Mouse (Mus musculus) CD4-positive, CD25-positive, alpha-beta regulatory T cell, adult 4 months (primary cell): ENCODE data around the gene Zmpste24. TPM values are rescaled to one million over a fixed set of nuclear protein-coding genes. Genes with fewer than 3 reads are reported as not detected.
A peak's percentile ranks its signal among the peaks of the same experiment; 100 is the strongest.
"Not testable (repeated sequence)": the region's sequence is repeated elsewhere in the genome, so short reads cannot be mapped to it uniquely, and the experiment has no call there.

ENCODE experiments used
- ATAC-seq: one replicate; pipeline ENCODE4 v1.8.0; 2017
- polyA plus RNA-seq, 2 experiments: library from polyadenylated mRNA; unstranded; fragments of 100-300 nt; shearing (Covaris generic); gene quantifications; one replicate each; pipeline ENCODE4 v1.2.1; 2017

Zmpste24 gene
- polyA plus RNA-seq: 10 to 100 TPM; 42.8 to 56.3 TPM

GRCm38 (mm10) chr4:121097650-121098378 is at the start of gene Zmpste24:
Gene Zmpste24 (minus strand): TSS chr4:121098241.
- peak; percentile 85 for ATAC-seq

GRCm38 (mm10) chr4:121109126-121109525 is 11.1 kb upstream of the Zmpste24 start, which contains the start of gene Tmco2:
Gene Tmco2 (minus strand): TSS chr4:121109226.
- no peak for ATAC-seq

- ATAC-seq: no peak
Measured at GRCm38 (mm10) chr4:121103304-121103703, 5.3 kb upstream of the Zmpste24 start.

DNA sequence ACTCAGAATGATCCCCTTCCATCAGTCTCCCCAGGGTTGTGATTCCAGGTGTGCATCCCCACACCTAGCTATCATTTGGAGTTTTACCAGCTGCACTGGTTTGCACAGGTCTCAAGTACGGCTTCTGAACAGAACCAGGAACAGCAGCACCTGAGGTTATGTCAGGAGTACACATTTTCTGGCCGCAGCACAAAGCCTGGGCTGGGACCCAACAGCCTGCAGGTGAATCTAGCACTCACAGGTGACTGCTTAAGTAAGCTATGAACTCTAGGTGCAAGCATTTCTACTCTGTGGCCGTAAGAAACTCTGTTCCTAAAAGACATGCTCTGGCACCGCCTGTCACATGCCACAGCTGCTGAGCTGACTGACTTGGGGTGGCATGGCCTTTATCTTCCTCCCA is 7.8 kb downstream of the Zmpste24 start:
- ATAC-seq: no peak

GRCm38 (mm10) chr4:121088696-121089095 is 9.3 kb downstream of the Zmpste24 start:
- ATAC-seq: no peak

DNA sequence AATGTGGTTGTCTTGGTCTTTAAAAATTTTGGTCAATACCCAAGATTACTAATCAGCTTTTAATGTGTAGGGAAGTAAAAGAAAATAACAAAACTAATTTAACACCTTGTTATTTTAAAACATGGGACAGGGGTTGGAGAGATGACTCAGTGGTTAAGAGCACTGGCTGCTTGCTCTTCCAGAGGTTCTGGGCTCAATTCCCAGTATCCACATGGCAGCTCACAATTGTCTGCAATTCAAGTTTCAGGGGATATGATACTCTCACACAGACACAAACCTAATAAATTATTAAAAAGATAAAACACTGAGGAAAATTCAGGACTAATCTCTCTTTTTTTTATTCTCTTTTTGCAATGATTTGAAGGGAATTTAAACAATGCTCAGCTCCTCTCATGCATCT is 13.5 kb downstream of the Zmpste24 start:
- no peak for ATAC-seq

GRCm38 (mm10) chr4:121080395-121080794 is 17.6 kb downstream of the Zmpste24 start:
- no peak for ATAC-seq

- no peak for ATAC-seq
Measured at GRCm38 (mm10) chr4:121077915-121078646, 20.0 kb downstream of the Zmpste24 start.

DNA sequence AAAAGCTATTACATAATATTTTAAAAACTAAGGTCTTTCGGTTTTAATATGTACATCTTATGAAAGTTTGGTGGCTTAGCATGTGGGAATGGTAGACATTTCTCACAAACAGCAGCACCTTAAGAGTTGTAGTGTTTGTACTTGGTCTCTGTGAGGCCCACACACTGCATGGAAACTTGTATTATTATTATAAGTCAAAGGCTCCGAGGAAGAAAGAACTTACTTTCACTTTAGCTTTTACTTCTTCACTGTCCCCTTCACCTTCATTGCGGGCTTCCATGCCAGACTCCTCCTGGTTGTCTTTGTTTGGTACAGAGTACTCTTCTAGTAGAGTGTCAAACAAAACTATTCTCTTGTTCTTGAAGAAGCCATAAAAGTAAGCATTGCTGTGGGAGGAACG is 23.8 kb downstream of the Zmpste24 start:
- peak; percentile 72 for ATAC-seq

DNA sequence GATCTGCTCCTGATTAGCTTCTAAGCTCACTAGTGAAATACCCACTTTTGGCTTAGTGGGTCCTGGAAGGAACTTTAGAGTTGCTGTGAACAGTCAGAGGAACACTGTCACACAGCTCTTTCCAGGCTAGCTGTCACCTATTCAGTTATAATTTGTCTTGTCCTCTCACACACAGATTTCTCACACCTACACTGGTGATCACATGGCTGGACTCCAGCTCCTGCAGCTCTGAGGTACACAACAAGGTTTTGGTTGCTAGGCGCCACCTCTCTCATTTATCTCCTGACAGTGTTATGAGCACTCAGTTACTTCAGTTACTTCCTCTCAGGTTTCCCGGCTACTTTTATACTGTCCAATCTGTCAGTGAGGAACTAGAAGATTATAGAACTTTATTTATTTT is 32.7 kb downstream of the Zmpste24 start:
- ATAC-seq: no peak

- ATAC-seq: not testable (repeated sequence)
Measured at GRCm38 (mm10) chr4:121059218-121059617, 38.8 kb downstream of the Zmpste24 start.

- no peak for ATAC-seq
Measured at GRCm38 (mm10) chr4:121057032-121057431, 41.0 kb downstream of the Zmpste24 start.

DNA sequence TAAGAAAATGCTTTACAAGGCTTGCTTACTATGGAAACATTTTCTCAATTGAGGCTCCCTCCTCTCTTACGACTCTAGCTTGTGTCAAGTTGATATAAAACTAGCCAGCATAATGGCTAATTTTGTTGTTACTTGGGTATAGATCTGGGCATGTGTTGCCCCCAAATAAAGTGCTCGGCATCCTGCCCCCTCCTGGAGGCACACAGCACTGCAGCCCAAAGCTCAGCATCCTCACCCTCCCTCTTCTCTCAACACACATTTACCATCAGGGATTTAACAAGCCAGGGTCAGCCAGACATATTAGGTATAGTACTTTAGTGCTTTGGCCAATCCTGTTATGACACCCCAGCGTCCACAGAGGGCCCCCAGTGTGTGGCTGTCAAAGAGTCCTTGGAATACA is 41.7 kb downstream of the Zmpste24 start:
- no peak for ATAC-seq

GRCm38 (mm10) chr4:121052454-121053323 is 45.4 kb downstream of the Zmpste24 start:
- no peak for ATAC-seq

- ATAC-seq: no peak
Measured at GRCm38 (mm10) chr4:121051863-121052262, 46.2 kb downstream of the Zmpste24 start.

- ATAC-seq: no peak
Measured at GRCm38 (mm10) chr4:121042946-121043345, 55.1 kb downstream of the Zmpste24 start.

DNA sequence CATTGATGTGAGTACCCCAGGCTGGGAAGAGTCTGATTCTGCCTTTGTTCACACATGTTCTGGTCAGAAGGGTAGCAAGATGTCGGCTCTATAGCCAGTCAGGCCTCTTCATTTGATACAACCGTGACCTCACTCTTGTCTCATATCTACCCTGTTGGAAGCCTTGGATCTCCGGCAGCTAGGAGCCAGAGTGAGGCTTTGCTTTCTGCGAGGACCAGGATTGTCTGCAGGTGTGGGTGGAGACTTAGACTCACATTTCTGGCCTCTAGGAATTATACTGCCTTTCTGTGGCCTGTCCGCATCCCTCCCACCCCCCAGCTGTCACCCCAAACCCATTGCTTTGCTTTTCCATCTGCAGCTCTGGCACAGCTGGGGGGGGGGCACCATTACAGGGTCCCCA is 55.6 kb downstream of the Zmpste24 start:
- ATAC-seq: no peak

DNA sequence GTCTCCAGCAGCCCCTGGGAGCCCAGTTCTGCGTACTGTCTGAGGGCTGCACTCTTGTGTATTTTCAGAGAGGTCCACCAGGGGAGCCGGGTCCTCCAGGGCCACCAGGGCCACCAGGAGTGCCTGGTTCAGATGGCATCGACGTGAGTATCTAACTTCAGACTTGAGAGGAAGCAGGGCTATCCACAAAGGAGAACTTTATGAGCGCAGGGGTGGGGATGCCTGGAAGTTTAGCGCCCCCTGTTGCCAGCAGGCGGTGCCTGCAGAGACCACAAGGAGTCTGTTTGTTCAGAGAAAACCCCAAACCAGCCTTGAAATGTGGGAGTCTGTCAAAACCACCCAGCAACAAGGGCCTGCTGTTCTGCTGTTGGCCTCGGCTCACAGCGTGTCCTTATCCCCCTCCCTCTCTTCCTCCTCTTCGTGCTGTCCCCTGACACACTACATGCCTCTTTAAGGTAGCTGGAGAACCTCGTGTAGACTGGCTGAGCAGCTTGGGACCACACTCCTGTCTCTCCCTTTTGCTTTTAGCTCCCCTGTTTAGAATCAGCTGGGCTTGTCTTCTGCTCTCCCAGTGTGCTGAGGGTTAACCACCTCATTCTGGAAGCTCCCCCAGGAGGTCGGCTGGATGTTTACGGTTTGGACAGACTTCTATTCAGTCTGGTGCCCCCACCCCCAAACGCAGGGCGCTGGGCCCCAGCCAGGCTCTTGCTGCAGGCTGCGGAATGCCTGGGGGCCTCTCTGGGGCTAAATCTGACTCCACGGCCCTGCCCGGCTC is 57.0 kb downstream of the Zmpste24 start:
- ATAC-seq: peak; percentile 76

- no peak for ATAC-seq
Measured at GRCm38 (mm10) chr4:121040323-121040722, 57.7 kb downstream of the Zmpste24 start.

- no peak for ATAC-seq
Measured at GRCm38 (mm10) chr4:121039331-121040115, 58.5 kb downstream of the Zmpste24 start, which contains the start of gene Col9a2. Gene Col9a2 (plus strand): TSS chr4:121039385.

GRCm38 (mm10) chr4:121033006-121033405 is 65.0 kb downstream of the Zmpste24 start:
- ATAC-seq: peak; percentile 37
